Mouse (Mus musculus) frontal cortex, postnatal 25 days (tissue): ENCODE measurements around the gene Tppp.
A peak's percentile ranks its signal among the peaks of the same experiment; 100 is the strongest.
"Not testable (repeated sequence)": the region's sequence is repeated elsewhere in the genome, so short reads cannot be mapped to it uniquely, and the experiment has no call there.

Experiments
- DNase-seq, 2 experiments: peaks; one replicate each; pipeline ENCODE4 v3.0.0; 2022; ENCODE audit warnings: low spot score in 2 of 2

Gene Tppp

GRCm38 (mm10) chr13:74008948-74009718, at the start of gene Tppp:
Gene Tppp, plus strand, starts transcription at chr13:74009407.
- DNase-seq, result peak; percentile 87

- DNase-seq, result no peak
These were observed 49.0 kb upstream of the Tppp start for GRCm38 (mm10) chr13:73960117-73960652.

- no peak for DNase-seq
These were observed 48.0 kb upstream of the Tppp start for GRCm38 (mm10) chr13:73961177-73961576.

DNA sequence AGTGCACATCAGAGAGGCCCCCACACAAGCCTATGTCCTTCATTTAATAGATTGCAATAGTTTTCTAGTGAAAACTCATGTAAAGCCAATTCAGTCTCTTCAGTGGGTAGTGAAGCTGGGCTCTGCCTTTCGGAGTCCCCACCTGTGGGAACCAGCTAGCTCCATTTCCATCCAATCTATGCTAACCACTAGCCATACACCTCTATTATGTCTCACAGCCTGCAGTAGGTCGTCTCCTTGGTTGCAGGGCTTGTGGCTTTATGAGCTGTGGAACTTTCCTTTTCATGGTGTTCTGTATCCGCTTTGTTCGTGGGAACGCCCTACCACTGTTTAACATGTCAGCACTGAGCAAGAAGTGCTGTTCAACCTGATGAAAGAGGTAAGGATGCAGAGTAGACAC, 45.7 kb upstream of the Tppp start, which contains the start of gene Zdhhc11:
TSS of gene Zdhhc11 (plus strand) at position 301 of the 400 bp plus-strand sequence.
- DNase-seq, result no peak

GRCm38 (mm10) chr13:73970545-73971448, 38.4 kb upstream of the Tppp start:
- DNase-seq, result peak in 1 of 2 experiments; percentile 40

DNA sequence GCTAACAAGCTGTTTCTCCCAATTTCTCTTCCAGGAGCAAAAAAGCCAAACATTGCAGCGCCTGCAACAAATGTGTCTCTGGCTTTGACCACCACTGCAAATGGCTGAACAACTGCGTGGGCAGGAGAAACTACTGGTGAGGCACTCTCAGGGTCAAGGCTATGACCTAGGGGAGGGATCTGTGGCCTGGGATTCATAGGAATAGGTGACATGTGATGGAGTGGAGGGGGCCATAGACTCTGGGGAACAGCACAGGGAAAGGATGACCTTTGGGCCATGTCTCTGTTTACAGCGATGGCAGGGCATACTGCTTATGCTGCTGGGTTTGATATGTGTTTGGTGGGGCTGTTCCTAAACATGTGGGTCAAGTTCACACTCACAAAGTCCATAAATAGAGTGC, 34.7 kb upstream of the Tppp start:
- DNase-seq, result no peak

- no peak for DNase-seq
These were observed 32.3 kb upstream of the Tppp start for GRCm38 (mm10) chr13:73976935-73977334.

- no peak for DNase-seq
These were observed 18.9 kb upstream of the Tppp start for GRCm38 (mm10) chr13:73990325-73990724.

GRCm38 (mm10) chr13:73990761-73991160, 18.4 kb upstream of the Tppp start:
- DNase-seq, result no peak

- DNase-seq, result no peak
These were observed 17.9 kb upstream of the Tppp start for GRCm38 (mm10) chr13:73991267-73991666.

- DNase-seq, result no peak
These were observed 12.8 kb upstream of the Tppp start for GRCm38 (mm10) chr13:73996456-73996855.

- DNase-seq, result no peak
These were observed 8.7 kb upstream of the Tppp start for GRCm38 (mm10) chr13:74000519-74000918.

GRCm38 (mm10) chr13:74000961-74001360, 8.2 kb upstream of the Tppp start:
- DNase-seq, result no peak

DNA sequence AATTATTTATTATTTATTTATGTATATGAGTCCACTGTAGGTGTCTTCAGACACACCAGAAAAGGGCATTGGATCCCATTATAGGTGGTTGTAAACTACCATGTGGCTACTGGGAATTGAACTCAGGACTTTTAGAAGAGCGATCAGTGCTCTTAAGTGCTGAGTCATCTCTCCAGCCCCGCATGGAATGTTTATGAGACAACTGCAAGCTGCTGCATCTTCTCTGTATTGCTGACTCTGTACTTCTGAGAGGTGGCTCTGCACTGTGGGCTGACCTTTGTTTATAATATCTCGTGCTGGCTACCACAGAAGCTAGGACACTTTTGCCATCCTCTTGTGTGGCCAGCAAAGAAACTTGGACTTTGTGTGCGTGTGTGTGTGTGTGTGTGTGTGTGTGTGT, 7.7 kb upstream of the Tppp start:
- no peak for DNase-seq

DNA sequence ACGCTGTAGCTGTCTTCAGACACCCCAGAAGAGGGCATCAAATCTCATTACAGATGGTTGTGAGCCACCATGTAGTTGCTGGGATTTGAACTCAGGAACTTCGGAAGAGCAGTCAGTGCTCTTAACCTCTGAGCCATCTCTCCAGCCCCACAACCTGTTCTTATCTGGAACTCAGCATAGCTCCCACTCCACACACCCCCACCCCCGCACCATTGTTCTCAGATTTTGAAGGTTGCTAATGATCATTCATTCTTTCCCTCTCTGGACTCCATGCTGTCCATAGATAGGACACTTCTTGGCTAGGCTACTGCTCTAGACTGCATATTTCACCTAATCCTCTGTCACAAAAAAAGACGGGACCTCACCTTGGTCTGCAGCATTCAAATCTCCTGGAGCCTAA, 2.3 kb upstream of the Tppp start:
- DNase-seq, result not testable (repeated sequence)

DNA sequence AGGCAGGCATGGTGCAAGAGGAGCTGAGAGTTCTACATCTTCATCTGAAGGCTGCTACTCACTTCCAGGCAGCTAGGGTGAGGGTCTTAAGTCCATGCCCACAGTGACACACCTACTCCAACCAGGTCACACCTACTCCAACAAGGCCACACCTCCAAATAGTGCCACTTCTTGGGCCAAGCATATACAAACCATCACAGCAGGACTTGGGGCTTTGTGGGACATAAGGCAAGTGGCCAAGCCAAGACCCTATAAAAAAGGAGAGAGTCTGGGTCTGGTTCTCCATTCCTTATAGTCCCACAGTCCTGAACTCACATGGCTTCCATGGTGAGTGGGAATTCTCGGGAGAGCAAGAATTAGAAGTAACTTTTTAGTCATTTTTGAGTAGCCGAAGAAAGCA, 991 bp upstream of the Tppp start:
- DNase-seq, result not testable (repeated sequence)

- DNase-seq, result peak; percentile 67
These were observed 796 bp downstream of the Tppp start for GRCm38 (mm10) chr13:74009791-74010614.

DNA sequence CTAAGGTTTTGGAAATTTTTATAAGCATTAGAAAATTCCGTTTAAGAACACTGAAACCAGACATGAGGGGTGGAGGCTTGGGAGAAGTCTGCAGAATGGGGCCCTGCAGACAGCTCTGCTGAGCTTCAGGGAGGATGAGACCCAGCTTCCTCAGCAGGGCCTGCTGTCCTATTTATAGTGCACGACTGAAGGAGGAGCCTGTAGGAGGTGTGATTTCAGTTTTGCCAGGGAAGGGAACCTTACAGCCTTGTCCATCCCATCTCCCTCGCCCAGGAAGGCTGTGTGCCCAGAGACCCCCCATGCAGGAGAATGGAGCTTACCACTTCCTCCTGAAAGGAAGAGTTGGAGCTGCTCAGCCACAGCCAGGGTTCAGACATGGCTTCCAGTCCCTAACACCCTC, 1.5 kb downstream of the Tppp start:
- peak; percentile 27 to 56 for DNase-seq

DNA sequence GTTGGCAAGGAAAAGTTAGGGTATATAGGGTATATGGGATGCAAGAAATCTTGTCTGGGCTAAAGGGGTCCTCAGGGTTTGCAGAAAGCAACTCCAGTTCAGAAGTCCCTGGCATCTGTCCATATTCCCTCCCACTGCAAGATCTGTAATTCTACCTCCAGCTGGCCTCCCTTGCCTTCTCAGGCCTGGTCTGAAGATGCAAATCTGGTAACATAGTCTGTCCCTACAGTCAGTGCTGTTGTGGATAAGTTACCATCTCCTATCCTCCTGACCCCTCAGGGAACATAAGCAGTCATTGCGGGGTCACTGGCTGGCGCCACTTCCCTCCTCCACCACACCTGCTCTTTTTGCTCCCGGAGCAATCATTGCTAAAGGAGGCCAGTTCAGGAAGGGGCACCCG, 6.7 kb downstream of the Tppp start:
- no peak for DNase-seq

DNA sequence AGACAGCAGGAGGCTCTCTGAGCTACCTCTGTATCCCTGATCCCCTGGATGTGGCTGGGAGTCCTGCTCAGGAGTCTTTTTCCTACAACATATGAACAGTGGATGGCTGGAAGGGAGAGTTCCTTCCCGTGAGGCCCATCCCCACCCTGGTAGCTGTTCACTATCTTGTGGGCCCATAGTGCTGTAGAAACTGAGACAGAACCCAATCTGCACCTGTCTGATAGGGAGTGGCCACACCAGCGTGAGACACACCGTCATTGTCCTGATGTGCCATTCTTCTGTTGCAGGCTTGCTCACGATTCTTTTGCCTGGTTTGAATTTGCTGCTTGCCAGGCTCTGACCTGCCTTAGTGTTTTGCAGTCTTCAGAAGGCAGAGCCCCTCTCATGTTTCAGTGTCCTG, 8.2 kb downstream of the Tppp start:
- DNase-seq, result no peak

- not testable (repeated sequence) for DNase-seq
These were observed 9.8 kb downstream of the Tppp start for GRCm38 (mm10) chr13:74019006-74019405.
